ENCODE assay signal across 13 mouse cellular contexts in the genomic region with DNA sequence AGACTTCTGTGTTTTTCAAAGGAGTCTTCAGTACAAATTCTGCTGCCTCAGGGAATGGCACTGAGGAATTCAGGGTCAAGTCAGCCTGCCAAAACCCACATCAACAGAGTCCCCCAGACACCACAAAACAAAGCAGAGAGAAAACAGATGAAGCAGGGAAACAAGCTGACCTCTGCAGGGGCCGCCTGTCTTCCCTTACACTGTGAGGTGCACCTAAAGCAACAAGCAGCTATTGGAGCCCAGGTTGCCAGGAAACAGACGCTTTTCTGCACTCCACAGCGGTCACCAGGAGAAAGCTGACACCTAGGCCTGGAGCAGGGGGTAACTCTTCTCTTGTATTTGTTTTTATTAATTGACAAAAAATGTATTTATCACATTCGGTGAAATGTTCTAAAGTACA. TPM values are rescaled to one million over a fixed set of nuclear protein-coding genes. Genes with fewer than 3 reads are reported as not detected.
DNase-seq lines count a peak whose midpoint lies in the region; ATAC-seq and TF ChIP-seq lines count a peak whose summit lies in the region.
"Had no signal": no experiment of that assay in that cellular context is flagged by ENCODE, and none has a peak within 500 bp of the region (broad histone marks: within the 10 kb centered on the region; RNA-seq: fewer than 3 reads in every experiment).

No protein-coding gene starts in this region.

- no peak overlapping the region for H3K4me2 ChIP-seq in hindbrain, embryonic 15.5 days
- H3K4me2 ChIP-seq in midbrain, postnatal 0 days (ENCODE audit: low read depth, low read length, poor library complexity, severe bottlenecking) = no peak overlapping the region
- H3K4me2 ChIP-seq in intestine, embryonic 16.5 days (ENCODE audit: low read depth, low read length) = no peak overlapping the region
- H3K4me2 ChIP-seq: liver, embryonic 12.5 days had no signal

- peaks cover 12% of the 10 kb centered on the region for H3K4me1 ChIP-seq in hindbrain, embryonic 15.5 days (replicated peaks)
- peaks cover 7% of the 10 kb centered on the region for H3K4me1 ChIP-seq in midbrain, postnatal 0 days (ENCODE audit: insufficient read depth, low read length)
- peaks cover 5% of the 10 kb centered on the region; the same call in 1 of the 2 replicates for H3K4me1 ChIP-seq in intestine, embryonic 16.5 days (ENCODE audit: control insufficient read depth, insufficient read depth, low read length)
- H3K4me1 ChIP-seq: liver, embryonic 12.5 days had no signal

- no peaks in the 10 kb centered on the region for H3K36me3 ChIP-seq in hindbrain, embryonic 15.5 days
- H3K36me3 ChIP-seq in midbrain, postnatal 0 days (ENCODE audit: insufficient read depth, low read length) = no peaks in the 10 kb centered on the region
- no peaks in the 10 kb centered on the region for H3K36me3 ChIP-seq in intestine, embryonic 16.5 days (ENCODE audit: control insufficient read depth, insufficient read depth, low read length)
- H3K36me3 ChIP-seq: liver, embryonic 12.5 days had no signal

- ATAC-seq in hindbrain, embryonic 15.5 days (ENCODE audit: low FRiP score, low read depth) = 0 out of 2 replicates have a peak, but pooled peaks have one; percentile 45
- no peak for ATAC-seq in midbrain, postnatal 0 days (ENCODE audit: low FRiP score)
- ATAC-seq in intestine, embryonic 16.5 days = no peak
- ATAC-seq: liver, embryonic 12.5 days had no signal

- DNase-seq in kidney, adult 9 months = peak; percentile 5
- DNase-seq in kidney, adult 8-10 months = no peak
- DNase-seq in embryo, embryonic 10.5 days (ENCODE audit: low spot score) = peak; percentile 75
- peak; percentile 53 for DNase-seq in midbrain, postnatal 0 days (ENCODE audit: low spot score)
- DNase-seq in thymus, postnatal 14 days = no peak
- DNase-seq: adrenal gland, postnatal 25 days; cerebellum, adult 9-11 months; heart, postnatal 36 days; layer of hippocampus, adult 9-11 months had no signal

- no peaks in the 10 kb centered on the region for H3K9me3 ChIP-seq in hindbrain, embryonic 15.5 days
- no peaks in the 10 kb centered on the region for H3K9me3 ChIP-seq in midbrain, postnatal 0 days (ENCODE audit: low read length)
- no peaks in the 10 kb centered on the region for H3K9me3 ChIP-seq in intestine, embryonic 16.5 days (ENCODE audit: control insufficient read depth, low read length)

- no peaks in the 10 kb centered on the region for H3K27me3 ChIP-seq in hindbrain, embryonic 15.5 days
- H3K27me3 ChIP-seq in midbrain, postnatal 0 days (ENCODE audit: insufficient read depth, low read length) = no peaks in the 10 kb centered on the region
- no peaks in the 10 kb centered on the region for H3K27me3 ChIP-seq in intestine, embryonic 16.5 days (replicated peaks; ENCODE audit: control insufficient read depth, insufficient read depth, low read length)
- H3K27me3 ChIP-seq: liver, embryonic 12.5 days had no signal

- no peak; the same call in 1 of the 2 replicates for TF ChIP-seq CTCF in midbrain, postnatal 0 days (IDR thresholded peaks at IDR 0.05)

- H3K27ac ChIP-seq in hindbrain, embryonic 15.5 days (replicated peaks) = no peak overlapping the region
- H3K27ac ChIP-seq in midbrain, postnatal 0 days (ENCODE audit: low read depth, low read length) = no peak overlapping the region
- no peak overlapping the region for H3K27ac ChIP-seq in intestine, embryonic 16.5 days (ENCODE audit: low read length)
- H3K27ac ChIP-seq: liver, embryonic 12.5 days had no signal

- no peak overlapping the region for H3K4me3 ChIP-seq in hindbrain, embryonic 15.5 days
- H3K4me3 ChIP-seq in midbrain, postnatal 0 days (ENCODE audit: low read depth, low read length) = no peak overlapping the region
- no peak overlapping the region for H3K4me3 ChIP-seq in intestine, embryonic 16.5 days (ENCODE audit: low read length)
- H3K4me3 ChIP-seq: liver, embryonic 12.5 days had no signal

- no peak overlapping the region for H3K9ac ChIP-seq in hindbrain, embryonic 15.5 days
- no peak overlapping the region for H3K9ac ChIP-seq in midbrain, postnatal 0 days (replicated peaks; ENCODE audit: low read length, poor library complexity, severe bottlenecking)
- H3K9ac ChIP-seq in intestine, embryonic 16.5 days (ENCODE audit: low read depth, low read length) = no peak overlapping the region
- H3K9ac ChIP-seq: liver, embryonic 12.5 days had no signal

- WGBS in hindbrain, embryonic 15.5 days = 31% methylated on average over 4 of the region's 4 CpGs
- WGBS in midbrain, postnatal 0 days = 27% methylated on average over 4 of the region's 4 CpGs
- WGBS in intestine, embryonic 16.5 days = 27% methylated on average over 4 of the region's 4 CpGs

RNA-seq across cellular contexts. Expression of gene Kcnk2, which starts 28.5 kb away (rescaled TPM):
- 19.8 and 20.2 TPM in 2 replicates for polyA plus RNA-seq in hindbrain, embryonic 15.5 days (2015; fragmentation: Nextera tagmentation; extraction: Ambion mirVana)
- 19.8 and 22.1 TPM in 2 replicates for total RNA-seq in midbrain, postnatal 0 days (2014; rRNA removed)
- 17.6 and 17.9 TPM in 2 replicates for polyA plus RNA-seq in midbrain, postnatal 0 days (2015; fragmentation: Nextera tagmentation; extraction: Ambion mirVana)
- polyA plus RNA-seq in intestine, embryonic 16.5 days (2015; fragmentation: Nextera tagmentation; extraction: Ambion mirVana) = 2.3 and 2.4 TPM in 2 replicates
- total RNA-seq: megakaryocyte progenitor cell, adult 5-6 weeks had no signal

Comparison
In these comparisons a context has a peak if more than half of its experiments do, and no peak if none do; other contexts are left out.
1. DNase-seq: peak in kidney, adult 9 months (single experiment), embryo, embryonic 10.5 days (single experiment) and midbrain, postnatal 0 days (single experiment); none in kidney, adult 8-10 months (0 of 2) and thymus, postnatal 14 days (single experiment).